Mouse (Mus musculus) kidney, embryonic 16.5 days (tissue): ENCODE results near the gene Ptpn3. TPM values are rescaled to one million over a fixed set of nuclear protein-coding genes. Genes with fewer than 3 reads are reported as not detected.

Source experiments
- ATAC-seq: fragments of 200-750 bp; cut with Nextera tagmentation; 2 replicates; pipeline ENCODE4 v1.8.0; 2017; ENCODE audit warnings: moderate TSS enrichment; ENCODE audit not compliant: low FRiP score, low TSS enrichment
- H3K27ac ChIP-seq: fragments of 300-500 bp; sonication (generic); 2 replicates; pipeline ENCODE4 v1.5.1; 2014; ENCODE audit warnings: low read length
- H3K27me3 ChIP-seq: fragments of 300-500 bp; sonication (generic); 2 replicates; pipeline ENCODE4 v1.6.1; 2014; ENCODE audit warnings: low read length, control low read depth, mixed read lengths; ENCODE audit not compliant: insufficient read depth
- H3K36me3 ChIP-seq: fragments of 300-500 bp; sonication (generic); 2 replicates; pipeline ENCODE4 v1.6.1; 2014; ENCODE audit warnings: low read length, control low read depth, mixed read lengths; ENCODE audit not compliant: insufficient read depth
- H3K4me1 ChIP-seq: fragments of 300-500 bp; sonication (generic); 2 replicates; pipeline ENCODE4 v1.6.1; 2014; ENCODE audit warnings: low read length, control low read depth, mixed read lengths; ENCODE audit not compliant: insufficient read depth
- H3K4me2 ChIP-seq: fragments of 300-500 bp; sonication (generic); replicated peaks from 2 replicates; pipeline ENCODE4 v1.6.1; 2014; ENCODE audit warnings: low read depth, low read length
- H3K4me3 ChIP-seq: fragments of 300-500 bp; sonication (generic); 2 replicates; pipeline ENCODE4 v1.5.1; 2014; ENCODE audit warnings: mild to moderate bottlenecking, low read length
- H3K9ac ChIP-seq: fragments of 300-500 bp; sonication (generic); replicated peaks from 2 replicates; pipeline ENCODE4 v1.6.1; 2014; ENCODE audit warnings: low read length
- H3K9me3 ChIP-seq: fragments of 300-500 bp; sonication (generic); 2 replicates; pipeline ENCODE4 v1.6.1; 2016; ENCODE audit warnings: low read length, control low read depth
- WGBS: fragments of 180-500 bp; shearing (Covaris S2); extraction: QIAGEN DNeasy Blood & Tissue Kit; methylation state at CpG from one replicate; pipeline ENCODE4 v1.1.7; 2014; 5-methylcytosine and 5-hydroxymethylcytosine counted together
- polyA plus RNA-seq: library from polyadenylated mRNA; unstranded; fragments of >200 nt; fragmentation: Nextera tagmentation; extraction: Ambion mirVana; gene quantifications from 2 replicates; pipeline ENCODE4 v1.2.1, GENCODE M21; 2015

Gene Ptpn3
- polyA plus RNA-seq, 1 experiment from 2014 or later = 9.0 TPM

DNA sequence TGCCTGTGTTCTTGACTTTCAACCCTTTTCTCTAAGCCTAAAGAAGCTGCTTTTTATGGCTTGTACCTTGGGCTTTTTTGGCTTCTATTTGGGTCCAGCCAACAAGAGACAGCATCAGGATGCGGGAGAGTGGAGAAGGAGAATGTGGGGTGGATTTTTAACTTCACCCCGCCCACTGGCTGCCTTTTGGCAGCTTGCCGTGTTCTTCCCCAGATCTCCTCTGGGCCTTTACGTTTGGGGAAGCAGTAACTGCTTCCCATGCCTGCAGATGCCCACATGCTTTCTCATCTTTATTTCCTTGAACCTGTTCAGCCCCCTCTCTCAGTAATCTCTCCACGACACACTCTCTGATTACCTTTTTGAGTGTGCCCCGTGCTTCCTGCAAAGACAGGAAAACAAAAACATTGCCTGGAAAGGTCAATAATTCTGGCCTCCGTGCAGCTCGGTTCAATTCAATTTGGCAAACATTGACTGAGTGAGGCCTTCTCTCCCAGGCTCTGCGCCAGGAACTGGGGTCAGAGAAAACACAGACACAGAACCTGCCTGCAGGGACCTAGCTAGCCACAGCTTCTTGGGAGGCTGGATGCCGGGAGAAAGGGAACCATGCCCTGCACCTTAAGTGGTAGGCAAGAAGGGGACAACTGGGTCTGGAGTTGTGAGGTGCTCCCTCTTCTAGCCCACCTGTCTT, 17.0 kb upstream of the Ptpn3 start:
- Histone ChIP-seq H3K4me3 (no peak overlapping the region), H3K4me2 (0 out of 2 replicates have a peak overlapping the region, but pooled peaks have one; percentile 7), H3K27ac (peak overlapping the region; percentile 65), H3K36me3 (no peaks in the 10 kb centered on the region), H3K4me1 (peaks cover 10% of the 10 kb centered on the region), H3K9ac (no peak overlapping the region; the same call in 1 of the 2 replicates), H3K27me3 (peaks cover 9% of the 10 kb centered on the region), H3K9me3 (no peaks in the 10 kb centered on the region)
- ATAC-seq = peak; percentile 51
- WGBS = 12% methylated on average over 10 of the region's 10 CpGs

GRCm38 (mm10) chr4:57312256-57313166, 10.9 kb upstream of the Ptpn3 start:
- Histone ChIP-seq H3K27me3 (no peaks in the 10 kb centered on the region), H3K4me3 (no peak overlapping the region), H3K27ac (no peak overlapping the region), H3K4me1 (no peaks in the 10 kb centered on the region; the same call in 1 of the 2 replicates), H3K9me3 (no peaks in the 10 kb centered on the region), H3K36me3 (no peaks in the 10 kb centered on the region), H3K9ac (no peak overlapping the region), H3K4me2 (no peak overlapping the region)
- ATAC-seq = no peak
- whole genome bisulfite sequencing = 77% methylated on average over 8 of the region's 8 CpGs

DNA sequence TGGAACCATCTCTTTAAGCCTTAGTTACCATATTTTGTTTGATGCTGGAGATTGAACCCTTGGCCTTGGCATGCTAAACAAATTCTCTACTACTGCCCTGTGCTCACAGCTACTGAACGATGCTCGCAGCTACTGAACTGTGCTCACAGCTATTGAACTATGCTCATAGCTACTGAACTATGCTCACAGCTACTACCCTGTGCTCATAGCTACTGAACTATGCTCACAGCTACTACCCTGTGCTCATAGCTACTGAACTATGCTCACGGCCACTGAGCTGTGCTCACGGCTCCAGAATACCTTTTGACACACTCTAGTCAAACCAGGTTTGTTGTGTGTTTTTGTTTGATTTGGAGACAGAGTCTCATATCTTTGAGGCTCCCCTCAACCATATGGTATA, 10.1 kb upstream of the Ptpn3 start:
- Histone ChIP-seq H3K27me3 (no peaks in the 10 kb centered on the region), H3K4me1 (no peaks in the 10 kb centered on the region; the same call in 1 of the 2 replicates), H3K9me3 (no peaks in the 10 kb centered on the region), H3K4me2 (no peak overlapping the region), H3K9ac (no peak overlapping the region), H3K27ac (no peak overlapping the region), H3K4me3 (no peak overlapping the region), H3K36me3 (no peaks in the 10 kb centered on the region)
- 85% methylated on average over 4 of the region's 4 CpGs for WGBS
- no peak for ATAC-seq

DNA sequence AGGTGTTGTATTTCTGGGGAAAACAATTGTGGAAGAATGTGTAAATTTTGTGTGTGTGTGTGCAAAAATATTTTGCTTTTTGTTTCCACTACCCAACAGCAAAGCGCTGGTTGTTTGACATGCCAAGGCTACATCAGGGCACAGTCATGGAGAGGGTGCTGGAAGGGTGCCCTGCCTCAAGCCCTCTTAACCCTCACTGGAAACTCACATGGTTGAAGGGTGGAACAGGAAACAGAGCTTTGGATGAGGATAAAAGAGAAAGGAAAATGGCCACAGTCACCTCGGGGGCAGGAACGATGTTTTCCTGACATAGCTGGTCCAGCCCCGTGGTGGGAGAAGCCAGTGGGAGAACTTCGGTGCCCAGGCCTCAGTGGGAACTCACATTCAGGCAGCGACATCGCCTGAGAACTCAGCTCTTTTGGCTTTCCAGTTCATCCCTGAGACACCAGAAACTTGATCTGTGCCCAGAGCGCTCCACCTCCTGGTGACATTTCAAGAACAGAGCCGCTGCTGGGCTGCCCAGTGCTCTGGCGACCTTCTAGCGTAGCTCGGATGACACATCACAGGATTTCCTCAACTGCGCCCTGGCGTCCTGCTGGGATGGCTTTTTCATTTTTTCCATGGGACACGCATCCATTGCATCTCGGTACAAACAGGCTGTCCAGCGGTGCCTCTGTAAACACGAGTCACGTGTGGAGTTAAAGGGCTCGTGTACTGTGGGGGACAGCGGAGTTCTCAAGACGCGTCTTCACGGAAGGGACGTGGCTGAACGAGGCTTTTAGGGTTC, 6.8 kb upstream of the Ptpn3 start:
- peak overlapping the region; percentile 15 for H3K4me3 ChIP-seq
- peak; percentile 71; the same call in 1 of the 2 replicates for ATAC-seq
- H3K36me3 ChIP-seq = no peaks in the 10 kb centered on the region
- H3K9me3 ChIP-seq = no peaks in the 10 kb centered on the region
- no peaks in the 10 kb centered on the region for H3K27me3 ChIP-seq
- no peak overlapping the region for H3K27ac ChIP-seq
- H3K4me1 ChIP-seq = no peaks in the 10 kb centered on the region; the same call in 1 of the 2 replicates
- no peak overlapping the region for H3K9ac ChIP-seq
- peak overlapping the region; percentile 40 for H3K4me2 ChIP-seq
- WGBS = 24% methylated on average over 26 of the region's 26 CpGs

DNA sequence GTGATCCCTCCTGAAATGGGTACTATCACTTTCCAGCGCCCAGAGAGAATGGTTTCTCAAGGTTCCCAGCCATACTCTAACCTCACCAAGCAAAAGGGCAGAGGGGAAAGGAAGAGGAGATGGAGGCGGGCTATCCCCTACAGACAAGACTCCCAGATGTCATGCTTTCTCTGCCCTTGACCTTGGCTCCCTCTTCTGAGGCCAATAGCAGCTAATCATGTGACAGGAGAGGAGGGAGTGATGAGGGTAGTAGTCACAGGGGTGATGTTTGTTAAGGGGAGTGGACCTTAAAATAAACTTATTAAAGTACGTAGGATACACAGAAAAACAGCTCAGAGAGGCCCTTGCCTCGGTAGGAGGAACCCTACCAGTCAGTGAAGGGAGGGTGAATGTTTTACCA, 6.1 kb upstream of the Ptpn3 start:
- WGBS = 61% methylated on average over 4 of the region's 4 CpGs
- no peaks in the 10 kb centered on the region for H3K9me3 ChIP-seq
- H3K4me3 ChIP-seq = no peak overlapping the region
- no peak overlapping the region for H3K27ac ChIP-seq
- H3K9ac ChIP-seq = no peak overlapping the region
- ATAC-seq = no peak
- H3K36me3 ChIP-seq = no peaks in the 10 kb centered on the region
- H3K4me2 ChIP-seq = no peak overlapping the region
- H3K4me1 ChIP-seq = no peaks in the 10 kb centered on the region; the same call in 1 of the 2 replicates
- no peaks in the 10 kb centered on the region; the same call in 1 of the 2 replicates for H3K27me3 ChIP-seq

- WGBS = 85% methylated on average over 4 of the region's 4 CpGs
- H3K27ac ChIP-seq = no peak overlapping the region
- H3K4me2 ChIP-seq = no peak overlapping the region
- H3K27me3 ChIP-seq = peaks cover 2% of the 10 kb centered on the region; the same call in 1 of the 2 replicates
- no peak for ATAC-seq
- peaks cover 4% of the 10 kb centered on the region; the same call in 1 of the 2 replicates for H3K4me1 ChIP-seq
- H3K36me3 ChIP-seq = no peaks in the 10 kb centered on the region
- H3K9me3 ChIP-seq = no peaks in the 10 kb centered on the region
- H3K4me3 ChIP-seq = no peak overlapping the region
- no peak overlapping the region for H3K9ac ChIP-seq
Observed at GRCm38 (mm10) chr4:57306260-57306659, 4.6 kb upstream of the Ptpn3 start.

DNA sequence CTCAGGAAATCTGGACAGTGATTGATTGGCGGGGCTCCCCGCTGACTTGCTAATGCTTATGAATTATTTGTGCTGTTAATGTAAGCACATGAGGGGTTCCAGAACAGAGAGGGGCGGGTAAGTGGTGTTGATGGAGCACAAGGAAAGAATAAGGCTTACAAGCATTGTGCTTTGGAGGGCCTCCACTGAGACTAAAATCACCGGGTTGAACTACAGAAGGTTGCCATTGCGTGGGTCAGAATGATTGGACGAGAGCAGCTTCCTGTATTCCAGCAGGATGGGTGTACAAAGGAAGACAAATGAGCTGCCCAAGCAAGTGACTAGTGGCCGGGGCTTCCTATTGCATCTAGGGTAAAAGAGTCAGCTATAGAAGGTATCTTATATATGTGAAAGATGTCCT, 4.0 kb upstream of the Ptpn3 start:
- H3K4me3 ChIP-seq = no peak overlapping the region
- no peaks in the 10 kb centered on the region for H3K36me3 ChIP-seq
- H3K4me1 ChIP-seq = peaks cover 9% of the 10 kb centered on the region
- H3K9ac ChIP-seq = no peak overlapping the region
- peaks cover 2% of the 10 kb centered on the region; the same call in 1 of the 2 replicates for H3K27me3 ChIP-seq
- WGBS = 61% methylated on average over 7 of the region's 7 CpGs
- no peak overlapping the region for H3K4me2 ChIP-seq
- no peak overlapping the region for H3K27ac ChIP-seq
- no peak for ATAC-seq
- H3K9me3 ChIP-seq = no peaks in the 10 kb centered on the region

GRCm38 (mm10) chr4:57300469-57301409, 898 bp downstream of the Ptpn3 start:
- peaks cover 40% of the 10 kb centered on the region for H3K4me1 ChIP-seq
- peaks cover 8% of the 10 kb centered on the region; the same call in 1 of the 2 replicates for H3K27me3 ChIP-seq
- H3K9me3 ChIP-seq = no peaks in the 10 kb centered on the region
- WGBS = under 1% methylated on average over 37 of the region's 37 CpGs
- peak; percentile 21; the same call in 1 of the 2 replicates for ATAC-seq
- no peaks in the 10 kb centered on the region for H3K36me3 ChIP-seq
- peak overlapping the region; percentile 85 for H3K27ac ChIP-seq
- peak overlapping the region; percentile 93 for H3K4me3 ChIP-seq
- H3K4me2 ChIP-seq = peak overlapping the region; percentile 71
- H3K9ac ChIP-seq = peak overlapping the region; percentile 88
